Mouse (Mus musculus): Measurements from ENCODE around the gene Aplp2.
"Not testable (repeated sequence)": the region's sequence is repeated elsewhere in the genome, so short reads cannot be mapped to it uniquely, and the experiment has no call there.

Aplp2 gene

GRCm38 (mm10) chr9:31181291-31182085 lies 30.1 kb downstream of the Aplp2 start:
- DNase-seq (ENCODE audit: low spot score in 2 of 2): no peak

- no peak for DNase-seq (ENCODE audit: low spot score in 2 of 2)
These were observed 33.9 kb downstream of the Aplp2 start for GRCm38 (mm10) chr9:31177692-31178091.

- peak; percentile 76 to 82 for DNase-seq (ENCODE audit: low spot score in 2 of 2)
These were observed 35.1 kb downstream of the Aplp2 start for GRCm38 (mm10) chr9:31176379-31177130.

GRCm38 (mm10) chr9:31175978-31176377 lies 35.6 kb downstream of the Aplp2 start:
- peak in 1 of 2 experiments; percentile 47 for DNase-seq (ENCODE audit: low spot score in 2 of 2)

GRCm38 (mm10) chr9:31175346-31175745 lies 36.3 kb downstream of the Aplp2 start:
- DNase-seq (ENCODE audit: low spot score in 2 of 2): no peak

GRCm38 (mm10) chr9:31168356-31169093 lies 43.1 kb downstream of the Aplp2 start:
- no peak for DNase-seq (ENCODE audit: low spot score in 2 of 2)

- no peak for DNase-seq (ENCODE audit: low spot score in 2 of 2)
These were observed 44.3 kb downstream of the Aplp2 start for GRCm38 (mm10) chr9:31167305-31167704.

- not testable (repeated sequence) for DNase-seq (ENCODE audit: low spot score in 2 of 2)
These were observed 46.1 kb downstream of the Aplp2 start for GRCm38 (mm10) chr9:31165505-31165904.

GRCm38 (mm10) chr9:31163327-31163726 lies 48.3 kb downstream of the Aplp2 start:
- DNase-seq (ENCODE audit: low spot score in 2 of 2): no peak

GRCm38 (mm10) chr9:31162911-31163310 lies 48.7 kb downstream of the Aplp2 start:
- no peak for DNase-seq (ENCODE audit: low spot score in 2 of 2)

- no peak for DNase-seq (ENCODE audit: low spot score in 2 of 2)
These were observed 51.7 kb downstream of the Aplp2 start for GRCm38 (mm10) chr9:31159910-31160309.

GRCm38 (mm10) chr9:31156594-31156993 lies 55.0 kb downstream of the Aplp2 start:
- DNase-seq (ENCODE audit: low spot score in 2 of 2): no peak

- no peak for DNase-seq (ENCODE audit: low spot score in 2 of 2)
These were observed 60.6 kb downstream of the Aplp2 start for GRCm38 (mm10) chr9:31151050-31151449.

- no peak for DNase-seq (ENCODE audit: low spot score in 2 of 2)
These were observed 63.5 kb downstream of the Aplp2 start for GRCm38 (mm10) chr9:31148135-31148534.

GRCm38 (mm10) chr9:31145272-31145925 lies 66.2 kb downstream of the Aplp2 start:
- DNase-seq (ENCODE audit: low spot score in 2 of 2): no peak

GRCm38 (mm10) chr9:31142924-31143323 lies 68.7 kb downstream of the Aplp2 start:
- no peak for DNase-seq (ENCODE audit: low spot score in 2 of 2)

GRCm38 (mm10) chr9:31133131-31133530 lies 78.5 kb downstream of the Aplp2 start:
- no peak for DNase-seq (ENCODE audit: low spot score in 2 of 2)

- no peak for DNase-seq (ENCODE audit: low spot score in 2 of 2)
These were observed 80.2 kb downstream of the Aplp2 start, which contains the start of gene St14 for GRCm38 (mm10) chr9:31131205-31131968. Gene St14, minus strand, starts transcription at chr9:31131853.

GRCm38 (mm10) chr9:31130357-31131204 lies 81.0 kb downstream of the Aplp2 start:
- DNase-seq (ENCODE audit: low spot score in 2 of 2): no peak

- DNase-seq (ENCODE audit: low spot score in 2 of 2): no peak
These were observed 81.7 kb downstream of the Aplp2 start for GRCm38 (mm10) chr9:31129956-31130355.

Measured in right cerebral cortex, postnatal 36 days (tissue).